Mouse (Mus musculus): ENCODE data around the gene Adipoq.
"Not testable (repeated sequence)": the region's sequence is repeated elsewhere in the genome, so short reads cannot be mapped to it uniquely, and the experiment has no call there.

Gene Adipoq

DNA sequence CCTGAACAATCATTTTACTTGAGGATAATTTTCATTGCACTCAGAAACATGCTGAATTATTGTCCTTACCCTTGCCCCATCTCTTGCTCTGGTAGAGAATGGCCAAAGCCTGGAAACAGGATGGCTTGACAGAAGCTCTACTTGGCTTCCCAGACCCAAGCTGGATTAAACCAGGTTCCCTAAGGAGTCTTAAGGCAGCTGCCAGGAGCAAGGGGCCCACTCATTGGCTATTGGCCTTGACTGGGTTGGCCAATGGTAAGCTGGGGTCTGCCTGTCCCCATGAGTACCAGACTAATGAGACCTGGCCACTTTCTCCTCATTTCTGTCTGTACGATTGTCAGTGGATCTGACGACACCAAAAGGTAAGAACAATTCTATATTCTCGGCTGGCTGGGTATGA, at the start of gene Adipoq:
TSS of gene Adipoq (plus strand) at position 257 of the 400 bp plus-strand sequence.
- no peak for DNase-seq (ENCODE audit: low spot score)

DNA sequence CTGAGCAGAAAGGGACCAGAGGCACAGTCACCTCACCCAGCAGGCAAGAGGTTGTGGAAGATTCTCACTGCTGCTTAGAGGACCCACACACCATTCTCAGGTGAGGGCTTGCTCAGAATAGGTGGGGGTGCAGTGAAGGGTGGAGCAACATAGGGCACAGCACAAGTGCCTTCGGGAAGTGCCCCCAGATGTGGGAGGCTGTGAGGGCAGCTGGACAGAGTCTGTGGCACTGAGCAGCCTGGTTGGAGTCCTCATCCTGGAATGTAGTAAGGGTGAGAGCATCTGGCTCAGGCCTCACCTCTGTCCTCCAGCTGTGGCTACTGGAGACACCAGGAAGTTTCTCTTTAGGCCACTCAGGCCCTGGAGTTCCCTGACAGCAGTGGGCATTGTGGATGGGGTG, 49.5 kb upstream of the Adipoq start:
- not testable (repeated sequence) for DNase-seq (ENCODE audit: low spot score)

DNA sequence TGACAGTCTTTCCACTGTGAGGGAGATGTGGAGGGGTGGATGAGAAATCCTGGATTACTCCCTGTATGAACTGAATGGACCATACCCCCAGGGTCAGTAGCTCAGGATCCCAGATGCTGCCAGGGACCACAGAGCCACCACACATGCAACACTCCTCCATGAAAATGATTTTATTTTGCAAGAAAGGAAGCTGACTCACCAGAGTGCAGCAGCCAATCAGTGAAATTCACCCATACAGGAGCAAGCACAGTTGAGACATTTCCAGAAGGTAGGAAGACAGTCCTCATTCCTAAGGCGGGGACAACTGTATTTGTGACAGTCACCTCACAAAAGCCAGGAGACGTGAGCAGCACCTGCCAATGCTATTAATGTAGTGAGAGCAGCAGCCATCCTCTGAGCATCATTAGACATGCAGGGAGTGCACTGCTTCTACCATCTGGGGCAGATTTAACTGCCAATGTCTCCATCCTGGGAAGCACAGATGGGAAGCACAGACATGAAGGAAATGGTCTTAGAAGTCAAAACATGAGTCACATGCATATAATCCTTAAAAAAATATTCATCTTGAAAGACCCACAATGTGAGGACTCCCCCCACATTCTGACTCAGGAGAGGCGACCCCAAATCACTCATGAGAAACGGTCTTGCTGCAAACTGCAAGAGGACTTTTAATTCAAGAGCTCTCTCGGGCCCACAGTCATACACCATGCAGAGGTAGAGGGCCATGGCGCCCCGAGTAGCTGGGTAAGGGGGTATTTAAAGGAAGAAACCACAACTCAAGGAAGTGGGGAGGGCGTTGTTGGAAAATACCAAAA, 48.8 kb upstream of the Adipoq start:
- not testable (repeated sequence) for DNase-seq (ENCODE audit: low spot score)

DNA sequence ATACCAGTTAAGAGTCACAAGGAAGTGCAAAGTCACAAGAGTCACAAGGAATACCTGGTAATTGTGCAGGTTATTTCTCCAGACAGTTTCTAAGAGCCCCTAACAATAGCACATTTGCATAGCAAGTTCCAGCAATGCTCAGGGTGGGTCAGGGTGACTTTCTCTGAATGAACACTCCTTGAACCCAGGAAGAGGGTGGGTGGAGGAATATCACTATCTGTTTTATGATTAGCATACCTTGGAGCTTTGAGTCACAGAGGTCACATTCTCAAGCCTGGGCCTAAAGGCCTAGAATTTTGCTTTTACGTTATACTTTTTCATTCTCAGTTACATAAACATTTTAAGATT, 48.3 kb upstream of the Adipoq start:
- not testable (repeated sequence) for DNase-seq (ENCODE audit: low spot score)

DNA sequence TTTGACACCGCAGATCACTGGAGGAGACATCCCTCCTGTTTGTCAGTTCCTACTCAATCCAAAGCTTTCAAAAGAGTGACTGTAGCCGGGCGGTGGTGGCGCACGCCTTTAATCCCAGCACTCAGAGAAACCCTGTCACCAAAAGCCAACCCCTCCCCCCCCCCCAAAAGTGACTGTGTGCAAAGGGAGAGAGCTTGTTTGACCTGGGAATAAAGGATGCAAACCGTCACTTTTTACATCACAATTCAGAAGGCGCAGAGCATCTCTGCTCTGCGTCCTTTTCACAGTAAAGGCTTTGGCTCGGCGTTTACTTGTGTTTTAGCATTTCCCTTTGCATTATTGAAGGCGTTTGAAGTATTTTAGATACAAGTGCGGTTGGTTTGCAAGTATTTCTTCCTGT, 46.7 kb upstream of the Adipoq start:
- DNase-seq (ENCODE audit: low spot score), result no peak

DNA sequence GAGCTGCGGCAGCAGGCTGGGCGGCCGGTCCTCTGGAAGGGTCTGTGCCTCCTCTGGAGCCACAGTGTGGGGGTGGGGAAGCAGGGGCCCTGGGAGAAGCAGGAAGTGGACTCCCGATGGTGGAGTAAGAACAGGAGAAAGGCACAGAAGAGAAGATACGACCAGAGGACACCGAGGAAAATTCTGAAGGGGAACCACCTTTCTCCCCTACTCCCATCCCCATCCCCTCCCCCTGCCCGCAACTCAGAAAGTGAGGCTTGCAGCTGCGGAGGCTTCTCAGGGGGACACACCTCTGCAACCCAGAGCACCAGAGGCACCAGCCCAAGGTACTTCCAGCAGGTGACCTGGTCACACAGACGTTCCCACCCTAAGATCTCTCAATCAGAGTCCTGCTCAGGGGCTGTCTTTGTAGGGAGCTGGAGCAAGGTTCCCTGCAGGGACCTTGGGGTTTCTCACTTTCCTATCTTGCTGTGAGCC, 46.2 kb upstream of the Adipoq start:
- peak; percentile 69 for DNase-seq (ENCODE audit: low spot score)

DNA sequence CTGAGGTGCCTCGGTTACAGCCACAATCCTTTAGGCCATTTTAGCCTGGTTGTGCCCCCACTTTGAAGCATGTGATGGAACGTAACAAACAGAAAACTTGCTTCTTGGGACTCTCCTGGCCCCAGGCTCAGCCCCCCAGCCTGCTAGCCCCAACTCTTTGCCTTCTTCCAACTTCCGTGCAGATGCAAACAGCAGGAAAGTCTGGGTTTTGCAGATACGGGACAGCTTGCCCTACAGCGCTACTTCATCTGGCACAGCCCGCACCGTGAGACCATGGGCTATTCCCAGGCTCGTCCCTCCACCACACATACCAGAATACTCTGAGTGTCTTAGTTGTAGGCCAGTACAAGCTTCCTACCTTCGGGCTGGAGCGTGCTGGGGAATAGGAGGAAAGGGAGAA, 45.7 kb upstream of the Adipoq start:
- DNase-seq (ENCODE audit: low spot score), result peak; percentile 46

DNA sequence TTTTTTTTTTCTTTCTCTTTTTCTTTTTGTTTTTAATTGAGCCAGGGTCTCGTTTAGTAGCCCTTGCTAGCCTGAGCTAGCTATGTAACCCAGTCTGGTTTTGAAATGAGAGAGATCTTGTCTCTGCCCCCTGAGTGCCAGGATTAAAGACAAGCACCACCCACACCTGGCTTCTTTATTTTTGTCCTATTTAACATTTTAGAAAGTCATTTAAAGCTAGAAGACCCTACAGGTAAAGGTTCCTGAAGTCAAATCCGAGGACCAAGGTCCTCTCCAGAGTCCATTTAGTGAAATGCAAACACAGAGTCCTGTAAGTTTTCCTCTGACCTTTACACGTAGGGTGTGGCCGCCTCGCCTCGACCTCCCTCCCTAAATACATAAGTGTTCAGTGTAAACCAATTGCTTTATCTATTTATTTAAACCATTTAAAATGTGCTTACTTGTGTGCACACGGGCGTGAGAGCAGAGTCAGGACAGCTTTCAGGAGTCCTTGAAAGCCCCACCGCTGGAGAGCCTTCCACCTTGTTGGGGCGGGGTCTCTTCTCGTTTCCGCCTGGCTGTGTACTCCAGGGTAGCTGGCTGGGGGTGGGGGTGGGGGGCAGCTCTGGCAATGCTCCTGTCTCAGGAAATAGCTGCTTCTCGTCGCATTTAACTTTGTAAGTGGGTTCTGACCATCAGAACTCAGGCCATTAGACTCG, 43.8 kb upstream of the Adipoq start:
- no peak for DNase-seq (ENCODE audit: low spot score)

DNA sequence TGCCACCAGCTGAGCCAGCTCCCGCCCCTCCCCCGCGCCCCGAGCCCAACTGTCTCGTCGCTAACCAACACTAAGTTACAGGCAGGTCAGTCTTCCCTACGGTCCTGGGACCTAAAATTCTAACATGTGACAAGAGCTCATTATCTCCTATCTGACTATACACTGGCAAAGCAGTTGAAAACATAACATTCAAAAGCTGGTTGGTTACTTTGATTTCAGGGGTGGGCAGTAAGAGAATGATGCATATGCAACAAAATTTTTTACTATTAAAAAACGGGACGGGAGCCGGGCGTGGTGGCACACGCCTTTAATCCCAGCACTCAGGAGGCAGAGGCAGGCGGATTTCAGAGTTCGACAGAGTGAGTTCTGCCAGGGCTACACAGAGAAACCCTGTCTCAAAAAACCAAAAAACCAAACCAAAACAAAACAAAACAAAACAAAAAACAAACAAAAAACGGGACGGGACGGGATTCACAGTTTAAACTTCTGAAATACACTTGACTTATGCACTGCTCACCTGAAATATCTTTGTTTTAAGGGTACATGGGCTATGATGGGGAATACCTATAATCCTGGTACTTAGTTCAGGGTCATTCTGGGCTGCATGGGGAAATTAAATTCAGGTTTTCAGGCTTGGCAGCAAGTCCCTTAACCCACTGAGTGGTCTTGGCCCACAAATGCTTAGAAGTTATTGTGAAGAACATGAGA, 43.1 kb upstream of the Adipoq start:
- no peak for DNase-seq (ENCODE audit: low spot score)

DNA sequence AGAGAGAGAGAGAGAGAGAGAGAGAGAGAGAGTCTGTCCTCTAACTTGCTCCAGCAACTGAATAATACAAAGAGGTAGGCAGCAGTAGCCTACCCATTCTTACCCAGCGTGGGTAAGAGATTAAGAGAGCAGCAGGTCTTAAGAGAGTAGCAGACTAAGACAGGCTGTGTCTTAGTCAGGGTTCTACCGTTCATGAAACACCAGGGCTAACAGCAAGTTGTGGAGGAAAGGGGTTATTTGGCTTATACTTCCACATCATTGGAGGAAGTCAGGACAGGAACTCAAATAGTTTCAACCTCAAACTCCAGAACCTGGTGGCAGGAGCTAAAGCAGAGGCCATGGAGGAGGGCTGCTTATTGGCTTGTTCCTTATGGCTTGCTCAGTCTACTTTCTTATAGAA, 42.5 kb upstream of the Adipoq start:
- DNase-seq (ENCODE audit: low spot score), result no peak

DNA sequence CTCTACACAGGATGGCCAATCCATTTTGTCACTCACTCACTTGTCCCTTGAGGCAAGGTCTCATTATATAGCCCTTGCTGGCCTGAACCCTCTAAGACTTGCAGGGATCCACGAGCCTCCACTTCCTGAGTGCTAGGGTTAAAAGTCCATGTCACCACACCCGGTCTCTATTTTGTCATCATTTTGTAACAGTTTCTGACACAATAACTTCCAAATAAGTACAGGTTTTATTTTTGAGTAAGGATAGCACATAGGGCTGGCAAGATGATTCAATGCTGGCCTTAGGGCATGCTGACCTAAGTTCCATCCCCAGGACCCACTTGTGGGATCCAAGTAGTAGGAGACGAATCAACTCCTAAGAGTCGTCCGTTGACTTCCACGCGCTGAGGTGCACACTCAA, 40.2 kb upstream of the Adipoq start:
- DNase-seq (ENCODE audit: low spot score), result no peak

DNA sequence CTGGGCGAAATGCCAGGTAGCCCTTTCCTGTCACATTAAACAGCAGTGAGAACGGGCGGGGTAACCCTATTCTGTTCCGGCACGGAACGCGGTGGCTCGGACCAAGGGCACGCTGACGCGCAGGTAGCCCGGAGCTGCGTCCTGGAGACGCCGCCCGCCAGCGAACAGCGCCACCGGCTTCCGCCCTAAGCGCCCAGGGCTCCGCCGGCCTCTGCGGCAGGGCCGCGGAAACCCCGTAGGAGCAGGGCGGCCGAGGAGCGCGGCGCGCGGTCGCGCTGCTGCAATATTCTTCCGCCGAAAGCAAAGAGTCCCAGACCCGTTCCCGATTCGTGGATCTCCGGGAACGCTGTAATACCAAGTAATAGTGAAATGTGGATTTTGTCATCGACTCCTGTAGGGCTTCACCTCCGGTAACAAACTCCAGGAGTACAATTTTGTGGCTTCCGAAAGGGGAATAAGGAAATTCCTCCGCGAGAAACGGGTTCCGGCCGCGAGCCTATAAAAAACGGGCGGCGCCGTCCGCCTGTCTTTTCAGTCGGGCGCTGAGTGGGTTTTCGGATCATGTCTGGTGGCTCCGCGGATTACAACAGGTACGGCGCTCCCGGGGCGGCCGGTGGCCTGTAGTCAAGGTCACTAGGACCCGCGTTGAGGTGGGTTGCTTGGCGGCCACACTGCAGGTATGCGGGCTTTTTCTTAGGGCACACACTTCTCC, 38.9 kb upstream of the Adipoq start, which contains the start of gene Eif4a2:
TSS of gene Eif4a2 (plus strand) at position 214 of the 712 bp plus-strand sequence.
- peak; percentile 91 for DNase-seq (ENCODE audit: low spot score)

DNA sequence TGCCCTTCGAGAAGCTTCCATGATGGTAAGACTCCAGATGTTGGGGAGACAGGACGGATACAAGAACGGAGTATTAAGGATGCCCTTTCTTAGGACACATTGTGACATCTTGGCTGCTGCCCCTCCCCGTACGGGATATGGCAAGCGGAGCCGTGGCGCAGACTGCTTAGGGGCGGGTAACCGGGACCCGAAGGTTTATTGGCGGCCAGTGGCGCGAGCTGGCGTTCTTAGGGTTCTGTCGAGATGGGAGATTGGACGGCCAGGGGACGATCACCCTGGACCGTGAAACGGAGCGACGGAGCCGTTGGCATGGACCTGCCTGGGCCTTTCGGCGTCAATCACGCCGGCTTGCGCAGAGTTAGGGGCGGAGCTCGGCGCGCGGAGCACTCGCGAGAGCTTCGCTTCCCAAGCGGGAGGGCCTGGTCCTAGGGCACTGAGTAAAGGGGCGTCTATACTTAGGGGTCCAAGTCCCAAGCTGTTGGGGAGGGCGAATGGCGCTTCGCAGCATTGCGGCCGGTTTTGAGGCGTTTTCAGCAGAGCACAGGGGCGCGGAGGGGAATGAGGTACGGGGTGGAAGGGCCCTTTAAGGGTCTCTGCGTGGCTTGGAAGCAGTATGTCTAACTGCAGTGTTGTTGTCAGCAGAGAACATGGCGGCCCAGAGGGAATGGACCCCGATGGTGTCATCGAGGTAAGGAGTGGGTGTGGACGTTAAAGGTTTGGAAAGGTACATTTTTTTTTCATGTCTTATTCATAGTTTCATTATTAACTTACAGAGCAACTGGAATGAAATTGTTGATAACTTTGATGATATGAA, 38.2 kb upstream of the Adipoq start:
- peak; percentile 83 for DNase-seq (ENCODE audit: low spot score)

DNA sequence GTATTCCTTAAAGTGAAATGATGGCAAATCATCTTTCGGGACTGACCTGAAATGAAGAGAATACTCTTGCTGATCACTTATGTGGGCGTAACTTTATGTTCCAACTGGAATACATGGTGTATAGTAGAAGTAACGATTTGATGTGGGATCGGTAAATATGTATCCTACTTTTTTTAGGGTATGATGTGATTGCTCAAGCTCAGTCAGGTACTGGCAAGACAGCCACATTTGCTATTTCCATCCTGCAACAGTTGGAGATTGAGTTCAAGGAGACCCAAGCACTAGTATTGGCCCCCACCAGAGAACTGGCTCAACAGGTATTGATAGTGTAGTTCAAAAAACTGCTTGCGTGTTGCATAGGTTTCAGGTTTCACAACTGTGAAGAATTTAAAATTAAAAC, 37.4 kb upstream of the Adipoq start:
- DNase-seq (ENCODE audit: low spot score), result no peak

DNA sequence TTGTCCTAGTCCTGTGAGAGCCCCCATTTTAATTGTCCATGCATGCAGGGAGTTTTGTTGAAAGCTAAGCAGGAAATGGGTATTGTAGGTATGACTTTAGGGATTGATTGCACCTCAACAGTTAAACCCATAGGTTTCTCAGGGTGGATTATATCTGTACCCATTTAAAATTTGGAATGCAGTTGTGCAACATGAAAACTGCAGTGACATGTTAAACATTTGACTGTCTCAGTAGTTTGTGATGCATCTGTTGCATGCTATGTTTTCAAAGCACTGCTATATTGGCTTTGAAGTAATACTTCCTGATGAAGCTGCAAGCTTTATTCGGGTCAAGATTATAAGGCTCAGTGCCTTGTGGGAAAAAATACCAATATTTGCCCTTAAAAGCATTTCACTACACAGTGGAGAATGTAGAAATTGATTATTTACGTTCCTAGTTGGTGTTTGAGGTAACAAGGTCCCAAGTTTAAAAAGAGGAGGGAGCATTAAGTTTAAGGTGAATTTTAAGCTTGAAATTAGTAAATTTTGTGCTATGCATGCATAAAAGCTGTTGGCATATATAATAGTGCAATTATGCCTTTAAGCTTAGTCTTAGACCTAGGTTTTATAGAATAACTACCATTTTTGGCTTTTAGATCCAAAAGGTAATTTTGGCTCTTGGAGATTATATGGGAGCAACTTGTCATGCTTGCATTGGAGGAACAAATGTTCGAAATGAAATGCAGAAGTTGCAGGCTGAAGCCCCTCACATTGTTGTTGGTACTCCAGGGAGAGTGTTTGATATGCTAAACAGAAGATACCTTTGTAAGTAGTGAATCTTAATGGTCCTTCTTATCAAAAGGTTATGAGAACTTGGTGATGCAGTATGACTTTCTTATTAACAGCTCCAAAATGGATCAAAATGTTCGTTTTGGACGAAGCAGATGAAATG, 36.7 kb upstream of the Adipoq start:
- no peak for DNase-seq (ENCODE audit: low spot score)

DNA sequence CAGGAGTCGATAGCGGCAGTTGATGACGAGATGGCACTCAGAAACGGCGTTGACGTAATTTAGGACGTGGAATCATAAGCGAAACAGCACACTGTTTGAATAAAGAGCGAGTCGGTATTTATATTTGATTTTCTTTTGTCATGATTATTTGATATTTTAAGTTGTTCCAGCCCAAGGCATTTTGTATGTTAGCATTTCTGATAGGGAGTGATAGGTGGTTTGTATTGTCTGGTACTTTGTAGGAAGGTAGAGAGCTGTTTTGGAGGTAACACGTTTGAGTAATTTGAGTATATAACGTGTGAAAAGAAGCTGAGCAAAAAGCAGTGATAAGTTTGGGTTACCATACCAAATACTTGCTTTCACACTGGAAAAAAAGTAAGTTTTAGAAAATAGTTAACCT, 34.0 kb upstream of the Adipoq start:
- no peak for DNase-seq (ENCODE audit: low spot score)

DNA sequence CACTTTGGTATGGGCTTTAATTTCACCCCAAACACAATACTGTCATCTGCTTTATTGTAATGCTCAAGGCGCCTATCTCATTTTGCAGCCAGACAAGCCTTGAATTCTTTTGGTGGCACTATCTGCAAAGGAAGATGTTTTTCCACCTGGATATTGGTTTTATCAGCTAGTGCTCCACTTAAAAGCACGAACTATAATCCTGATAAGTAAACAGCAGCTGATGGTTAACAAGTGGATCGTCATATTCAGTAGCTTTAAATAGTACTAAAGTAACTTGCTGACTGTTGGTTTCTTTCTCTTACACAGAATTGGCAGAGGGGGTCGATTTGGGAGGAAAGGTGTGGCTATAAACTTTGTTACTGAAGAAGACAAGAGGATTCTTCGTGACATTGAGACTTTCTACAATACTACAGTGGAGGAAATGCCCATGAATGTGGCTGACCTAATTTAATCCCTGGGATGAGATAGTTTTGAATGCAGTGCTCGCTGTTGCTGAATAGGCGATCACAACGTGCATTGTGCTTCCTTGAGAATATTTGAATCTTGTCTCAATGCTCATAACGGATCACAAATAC, 33.4 kb upstream of the Adipoq start:
- no peak for DNase-seq (ENCODE audit: low spot score)

DNA sequence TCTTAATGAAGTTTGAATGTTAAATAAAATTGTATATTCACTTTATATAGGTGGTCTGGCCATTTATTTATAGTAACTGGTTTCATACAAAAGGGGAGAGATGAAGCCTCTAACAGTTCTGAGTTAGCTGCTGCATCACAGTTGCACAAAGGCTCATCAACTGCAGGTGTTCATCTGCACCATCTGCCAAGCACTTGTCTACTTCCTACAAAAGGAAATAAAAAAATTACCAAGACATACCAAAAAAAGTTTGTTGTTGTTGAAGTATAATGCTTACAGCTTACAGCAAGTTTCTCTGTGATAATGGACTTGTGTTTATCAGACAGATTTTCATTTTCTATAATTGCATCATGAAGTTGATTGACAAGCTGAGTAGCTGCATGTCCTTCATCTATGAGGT, 32.4 kb upstream of the Adipoq start:
- no peak for DNase-seq (ENCODE audit: low spot score)

DNA sequence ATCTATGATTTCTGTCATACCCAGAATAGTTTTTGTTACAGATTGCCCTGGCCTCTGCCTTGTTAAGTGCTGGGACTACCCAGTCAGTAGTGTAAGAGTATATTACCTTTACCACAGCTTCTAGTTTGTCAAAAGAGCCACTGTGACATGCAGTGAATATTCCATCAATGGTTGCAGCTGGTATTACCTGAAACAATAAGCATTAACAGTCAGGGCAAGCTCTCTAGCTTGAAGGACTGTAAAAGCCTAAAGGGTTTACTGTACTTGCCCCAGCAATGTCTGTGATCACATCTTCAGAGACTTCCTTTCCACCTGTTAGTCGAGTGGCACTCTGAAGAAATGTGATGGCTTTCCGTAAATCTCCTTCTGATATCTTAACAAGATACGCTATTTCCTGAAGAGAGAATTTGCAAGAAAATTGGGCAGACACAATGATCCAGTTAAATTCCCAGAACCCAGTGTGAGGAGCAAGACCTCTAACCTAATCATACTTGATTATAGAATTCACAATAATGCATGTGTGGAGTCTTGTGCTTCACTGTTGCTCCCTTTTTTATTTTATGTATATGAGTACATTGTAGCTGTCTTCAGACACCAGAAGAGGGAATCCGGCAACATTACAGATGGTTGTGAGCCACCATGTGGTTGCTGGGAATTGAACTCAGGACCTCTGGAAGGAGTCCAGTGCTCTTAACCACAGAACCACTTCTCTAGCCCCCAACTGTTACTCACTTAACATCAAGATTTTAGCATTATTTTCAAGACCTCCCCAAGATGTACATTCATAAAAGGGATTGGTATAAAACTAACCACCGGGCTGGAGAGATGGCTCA, 31.8 kb upstream of the Adipoq start:
- DNase-seq (ENCODE audit: low spot score), result no peak

Measured in embryo, embryonic 10.5 days (tissue).